Mouse (Mus musculus): ENCODE measurements around the gene Gm17334. TPM values are rescaled to one million over a fixed set of nuclear protein-coding genes. Genes with fewer than 3 reads are reported as not detected.
"Not testable (repeated sequence)": the region's sequence is repeated elsewhere in the genome, so short reads cannot be mapped to it uniquely, and the experiment has no call there.

Gm17334 gene
- polyA plus RNA-seq, 1 experiment from 2014 or later: 0.68 TPM

- Histone ChIP-seq H3K4me2 (ENCODE audit: low read length) (peak overlapping the region; percentile 63), H3K36me3 (ENCODE audit: control insufficient read depth, insufficient read depth, low read length) (no peaks in the 10 kb centered on the region), H3K9me3 (ENCODE audit: control insufficient read depth, low read length) (no peaks in the 10 kb centered on the region), H3K27me3 (replicated peaks; ENCODE audit: control insufficient read depth, insufficient read depth, low read length) (no peaks in the 10 kb centered on the region), H3K9ac (ENCODE audit: low read length) (peak overlapping the region; percentile 17), H3K27ac (ENCODE audit: low read depth) (peak overlapping the region; percentile 93), H3K4me3 (ENCODE audit: low read depth, low read length) (peak overlapping the region; percentile 23), H3K4me1 (replicated peaks; ENCODE audit: control insufficient read depth, insufficient read depth, low read length) (peaks cover 56% of the 10 kb centered on the region)
- DNase-seq (ENCODE audit: low spot score) (peak; percentile 89), ATAC-seq (replicated peaks; ENCODE audit: low FRiP score, low TSS enrichment, low read depth) (peak; percentile 36)
- 5% methylated on average over 23 of the region's 23 CpGs for whole genome bisulfite sequencing
These were observed 10.0 kb downstream of the Gm17334 start for GRCm38 (mm10) chr11:53762827-53763495.

DNA sequence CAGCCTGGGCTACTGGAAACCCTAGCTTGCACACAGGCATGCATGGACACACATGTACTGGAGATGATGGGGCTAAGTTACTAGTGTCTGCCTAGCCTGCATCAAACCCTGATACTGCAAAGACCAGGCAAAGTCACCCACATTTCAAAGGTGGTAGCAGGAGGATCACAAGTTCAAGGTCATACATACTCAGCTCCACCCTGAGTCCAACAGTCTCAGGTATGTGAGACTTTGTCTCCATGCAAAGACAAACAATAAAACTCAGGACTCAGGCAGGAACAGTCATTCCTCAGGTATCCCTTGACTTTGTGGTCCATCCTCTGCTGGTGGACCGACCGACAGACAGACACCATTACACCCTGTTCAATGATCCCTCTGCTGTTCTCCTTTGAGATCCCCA is 10.6 kb downstream of the Gm17334 start:
- Histone ChIP-seq H3K27ac (ENCODE audit: low read depth) (peak overlapping the region; percentile 93), H3K9me3 (ENCODE audit: control insufficient read depth, low read length) (no peaks in the 10 kb centered on the region), H3K36me3 (ENCODE audit: control insufficient read depth, insufficient read depth, low read length) (no peaks in the 10 kb centered on the region), H3K4me3 (ENCODE audit: low read depth, low read length) (0 out of 2 replicates have a peak overlapping the region, but pooled peaks have one; percentile 23), H3K27me3 (replicated peaks; ENCODE audit: control insufficient read depth, insufficient read depth, low read length) (no peaks in the 10 kb centered on the region), H3K4me2 (ENCODE audit: low read length) (peak overlapping the region; percentile 63), H3K9ac (ENCODE audit: low read length) (peak overlapping the region; percentile 17), H3K4me1 (replicated peaks; ENCODE audit: control insufficient read depth, insufficient read depth, low read length) (peaks cover 56% of the 10 kb centered on the region)
- no peak for DNase-seq (ENCODE audit: low spot score)
- WGBS: 56% methylated on average over 2 of the region's 2 CpGs
- no peak for ATAC-seq (replicated peaks; ENCODE audit: low FRiP score, low TSS enrichment, low read depth)

DNA sequence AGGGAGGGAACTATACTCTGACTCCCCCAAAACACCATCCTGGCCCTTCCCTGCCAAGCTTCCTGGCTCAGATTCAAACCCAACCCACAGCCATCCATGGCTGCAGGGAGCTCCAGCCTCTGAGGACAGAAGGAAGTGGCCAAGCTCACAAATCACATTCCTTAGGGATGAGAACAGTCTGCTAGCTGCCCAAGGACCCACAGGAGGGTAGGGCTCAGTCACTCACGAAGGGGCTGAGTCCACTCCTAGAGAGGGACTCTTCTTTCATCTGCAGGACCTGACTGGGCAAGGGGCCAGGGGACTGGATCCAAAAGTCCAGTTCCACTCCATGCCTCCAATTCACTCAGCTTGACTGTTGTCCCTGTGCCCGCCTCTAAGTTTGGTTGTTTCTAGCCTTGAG is 11.2 kb downstream of the Gm17334 start:
- 37% methylated on average over 2 of the region's 2 CpGs for WGBS
- Histone ChIP-seq H3K27ac (ENCODE audit: low read depth) (peak overlapping the region; percentile 93), H3K9me3 (ENCODE audit: control insufficient read depth, low read length) (no peaks in the 10 kb centered on the region), H3K9ac (ENCODE audit: low read length) (no peak overlapping the region), H3K4me2 (ENCODE audit: low read length) (no peak overlapping the region), H3K4me1 (replicated peaks; ENCODE audit: control insufficient read depth, insufficient read depth, low read length) (peaks cover 56% of the 10 kb centered on the region), H3K27me3 (replicated peaks; ENCODE audit: control insufficient read depth, insufficient read depth, low read length) (no peaks in the 10 kb centered on the region), H3K4me3 (ENCODE audit: low read depth, low read length) (no peak overlapping the region), H3K36me3 (ENCODE audit: control insufficient read depth, insufficient read depth, low read length) (no peaks in the 10 kb centered on the region)
- DNase-seq (ENCODE audit: low spot score) (no peak), ATAC-seq (replicated peaks; ENCODE audit: low FRiP score, low TSS enrichment, low read depth) (no peak)

GRCm38 (mm10) chr11:53761284-53761683 is 11.7 kb downstream of the Gm17334 start:
- Histone ChIP-seq H3K4me1 (replicated peaks; ENCODE audit: control insufficient read depth, insufficient read depth, low read length) (peaks cover 56% of the 10 kb centered on the region), H3K9ac (ENCODE audit: low read length) (no peak overlapping the region), H3K9me3 (ENCODE audit: control insufficient read depth, low read length) (no peaks in the 10 kb centered on the region), H3K4me3 (ENCODE audit: low read depth, low read length) (no peak overlapping the region), H3K4me2 (ENCODE audit: low read length) (no peak overlapping the region), H3K36me3 (ENCODE audit: control insufficient read depth, insufficient read depth, low read length) (no peaks in the 10 kb centered on the region), H3K27me3 (replicated peaks; ENCODE audit: control insufficient read depth, insufficient read depth, low read length) (no peaks in the 10 kb centered on the region), H3K27ac (ENCODE audit: low read depth) (peak overlapping the region; percentile 93; the same call in 1 of the 2 replicates)
- WGBS: 68% methylated on average over 5 of the region's 5 CpGs
- ATAC-seq (replicated peaks; ENCODE audit: low FRiP score, low TSS enrichment, low read depth) (no peak), DNase-seq (ENCODE audit: low spot score) (no peak)

- peak overlapping the region; percentile 64 for H3K27ac ChIP-seq (ENCODE audit: low read depth)
- no peak for ATAC-seq (replicated peaks; ENCODE audit: low FRiP score, low TSS enrichment, low read depth)
- H3K4me3 ChIP-seq (ENCODE audit: low read depth, low read length): no peak overlapping the region
- H3K4me1 ChIP-seq (replicated peaks; ENCODE audit: control insufficient read depth, insufficient read depth, low read length): peaks cover 56% of the 10 kb centered on the region
- H3K27me3 ChIP-seq (replicated peaks; ENCODE audit: control insufficient read depth, insufficient read depth, low read length): no peaks in the 10 kb centered on the region
- no peaks in the 10 kb centered on the region for H3K36me3 ChIP-seq (ENCODE audit: control insufficient read depth, insufficient read depth, low read length)
- WGBS: 18% methylated on average over 22 of the region's 22 CpGs
- H3K4me2 ChIP-seq (ENCODE audit: low read length): peak overlapping the region; percentile 5; the same call in 1 of the 2 replicates
- DNase-seq (ENCODE audit: low spot score): no peak
- H3K9me3 ChIP-seq (ENCODE audit: control insufficient read depth, low read length): no peaks in the 10 kb centered on the region
- H3K9ac ChIP-seq (ENCODE audit: low read length): 0 out of 2 replicates have a peak overlapping the region, but pooled peaks have one; percentile 8
These were observed 13.2 kb downstream of the Gm17334 start for GRCm38 (mm10) chr11:53759545-53760406.

DNA sequence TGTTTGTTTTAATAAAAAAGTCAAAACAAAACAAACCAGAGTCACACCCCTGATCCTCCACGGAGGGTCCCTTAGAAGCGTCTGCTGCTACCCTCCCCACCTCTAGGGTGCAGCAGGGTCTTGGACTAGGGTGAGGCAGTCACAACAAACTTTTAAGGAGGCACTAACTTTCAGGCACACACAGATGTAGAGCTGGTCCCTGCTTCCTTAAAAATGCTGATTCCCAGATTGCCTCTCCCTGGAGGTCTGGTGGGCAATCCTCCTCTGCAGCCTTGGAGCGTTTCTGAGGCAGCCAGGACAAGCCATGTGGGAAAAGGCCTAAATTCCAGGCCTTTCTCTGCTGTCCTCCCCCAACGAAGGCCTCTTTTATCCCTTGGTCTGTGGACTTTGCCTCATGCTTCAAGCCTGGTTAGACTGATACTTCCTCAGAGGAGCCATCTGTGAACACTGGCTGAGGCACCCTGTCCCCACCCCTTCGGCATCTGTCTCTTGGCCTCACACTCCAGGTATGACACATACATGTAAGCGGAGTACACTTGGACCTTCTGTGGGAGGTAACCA is 14.1 kb downstream of the Gm17334 start:
- ATAC-seq (replicated peaks; ENCODE audit: low FRiP score, low TSS enrichment, low read depth): no peak
- 35% methylated on average over 6 of the region's 6 CpGs for WGBS
- no peaks in the 10 kb centered on the region for H3K9me3 ChIP-seq (ENCODE audit: control insufficient read depth, low read length)
- H3K4me3 ChIP-seq (ENCODE audit: low read depth, low read length): no peak overlapping the region
- DNase-seq (ENCODE audit: low spot score): no peak
- H3K27me3 ChIP-seq (replicated peaks; ENCODE audit: control insufficient read depth, insufficient read depth, low read length): no peaks in the 10 kb centered on the region
- no peaks in the 10 kb centered on the region for H3K36me3 ChIP-seq (ENCODE audit: control insufficient read depth, insufficient read depth, low read length)
- H3K4me1 ChIP-seq (replicated peaks; ENCODE audit: control insufficient read depth, insufficient read depth, low read length): peaks cover 51% of the 10 kb centered on the region
- peak overlapping the region; percentile 64 for H3K27ac ChIP-seq (ENCODE audit: low read depth)
- no peak overlapping the region for H3K4me2 ChIP-seq (ENCODE audit: low read length)
- H3K9ac ChIP-seq (ENCODE audit: low read length): no peak overlapping the region

DNA sequence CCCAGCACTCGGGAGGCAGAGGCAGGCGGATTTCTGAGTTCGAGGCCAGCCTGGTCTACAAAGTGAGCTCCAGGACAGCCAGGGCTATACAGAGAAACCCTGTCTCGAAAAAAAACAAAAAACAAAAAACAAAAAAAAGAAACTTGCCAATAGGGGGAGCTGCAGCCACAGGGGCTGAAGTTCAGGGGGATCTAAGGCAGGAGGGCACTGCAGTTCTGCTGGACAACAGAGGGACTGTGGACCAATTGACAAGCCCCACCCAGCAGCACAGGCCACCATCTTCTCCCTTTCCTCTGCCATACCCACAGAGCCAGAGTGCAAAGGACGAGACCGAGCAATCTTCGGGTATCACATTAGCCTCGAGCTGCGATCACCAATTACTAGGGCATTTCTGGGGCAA is 15.0 kb downstream of the Gm17334 start:
- not testable (repeated sequence) for H3K4me2 ChIP-seq (ENCODE audit: low read length); H3K9me3 ChIP-seq (ENCODE audit: control insufficient read depth, low read length); ATAC-seq (replicated peaks; ENCODE audit: low FRiP score, low TSS enrichment, low read depth); H3K27ac ChIP-seq (ENCODE audit: low read depth); DNase-seq (ENCODE audit: low spot score); H3K4me3 ChIP-seq (ENCODE audit: low read depth, low read length); H3K36me3 ChIP-seq (ENCODE audit: control insufficient read depth, insufficient read depth, low read length); H3K27me3 ChIP-seq (replicated peaks; ENCODE audit: control insufficient read depth, insufficient read depth, low read length); H3K9ac ChIP-seq (ENCODE audit: low read length)
- WGBS: 77% methylated on average over 9 of the region's 9 CpGs
- H3K4me1 ChIP-seq (replicated peaks; ENCODE audit: control insufficient read depth, insufficient read depth, low read length): peaks cover 43% of the 10 kb centered on the region

- DNase-seq (ENCODE audit: low spot score): no peak
- H3K27ac ChIP-seq (ENCODE audit: low read depth): no peak overlapping the region
- H3K9me3 ChIP-seq (ENCODE audit: control insufficient read depth, low read length): no peaks in the 10 kb centered on the region
- no peak for ATAC-seq (replicated peaks; ENCODE audit: low FRiP score, low TSS enrichment, low read depth)
- H3K4me2 ChIP-seq (ENCODE audit: low read length): no peak overlapping the region
- 83% methylated on average over 4 of the region's 4 CpGs for WGBS
- no peaks in the 10 kb centered on the region for H3K27me3 ChIP-seq (replicated peaks; ENCODE audit: control insufficient read depth, insufficient read depth, low read length)
- no peak overlapping the region for H3K9ac ChIP-seq (ENCODE audit: low read length)
- no peaks in the 10 kb centered on the region for H3K36me3 ChIP-seq (ENCODE audit: control insufficient read depth, insufficient read depth, low read length)
- H3K4me1 ChIP-seq (replicated peaks; ENCODE audit: control insufficient read depth, insufficient read depth, low read length): peaks cover 38% of the 10 kb centered on the region
- no peak overlapping the region for H3K4me3 ChIP-seq (ENCODE audit: low read depth, low read length)
These were observed 15.4 kb downstream of the Gm17334 start for GRCm38 (mm10) chr11:53757612-53758011.
